16 mouse cellular contexts compared by ENCODE assay signal in the genomic region with DNA sequence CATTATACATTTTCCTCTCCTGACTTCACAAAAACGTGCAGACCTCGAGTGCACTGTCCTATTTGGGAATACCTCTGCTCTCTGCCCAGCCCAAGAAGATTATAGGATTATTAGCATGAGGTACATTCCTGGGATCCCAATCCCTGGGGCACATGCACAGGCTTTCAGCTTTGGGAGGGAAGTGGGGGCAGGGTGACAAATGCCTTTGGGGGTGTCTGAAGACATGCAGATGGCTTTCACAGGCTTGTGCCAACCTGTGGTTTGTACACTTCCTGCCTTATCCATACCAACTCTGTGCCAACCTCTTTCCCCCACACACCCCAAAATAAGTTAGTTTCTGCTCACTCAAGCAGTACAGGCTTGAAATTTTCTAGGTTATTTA.
A peak's percentile ranks its signal among the peaks of the same experiment; 100 is the strongest.
DNase-seq lines count a peak whose midpoint lies in the region; ATAC-seq lines count a peak whose summit lies in the region.
"Had no signal": no experiment of that assay in that cellular context is flagged by ENCODE, and none has a peak within 500 bp of the region (broad histone marks: within the 10 kb centered on the region; RNA-seq: fewer than 3 reads in every experiment).

No protein-coding gene starts in this region.

- H3K4me3 ChIP-seq in limb, embryonic 13.5 days, result no peak overlapping the region
- H3K4me3 ChIP-seq in liver, embryonic 11.5 days (ENCODE audit: low read depth, low read length), result no peak overlapping the region
- H3K4me3 ChIP-seq in neural tube, embryonic 15.5 days (replicated peaks), result no peak overlapping the region
- H3K4me3 ChIP-seq: midbrain, embryonic 15.5 days had no signal

- no peaks in the 10 kb centered on the region for H3K27me3 ChIP-seq in limb, embryonic 13.5 days
- H3K27me3 ChIP-seq in liver, embryonic 11.5 days (replicated peaks; ENCODE audit: control insufficient read depth, insufficient read depth, low read length), result no peaks in the 10 kb centered on the region
- H3K27me3 ChIP-seq in neural tube, embryonic 15.5 days (replicated peaks), result no peaks in the 10 kb centered on the region
- H3K27me3 ChIP-seq: midbrain, embryonic 15.5 days had no signal

- peak overlapping the region; percentile 56; the same call in 1 of the 2 replicates for H3K27ac ChIP-seq in limb, embryonic 13.5 days
- H3K27ac ChIP-seq in liver, embryonic 11.5 days (ENCODE audit: low read depth, low read length), result no peak overlapping the region
- no peak overlapping the region for H3K27ac ChIP-seq in neural tube, embryonic 15.5 days (replicated peaks)
- H3K27ac ChIP-seq: macrophage; midbrain, embryonic 15.5 days had no signal

- peaks cover 16% of the 10 kb centered on the region for H3K4me1 ChIP-seq in limb, embryonic 13.5 days
- H3K4me1 ChIP-seq in liver, embryonic 11.5 days (replicated peaks; ENCODE audit: control insufficient read depth, insufficient read depth, low read length), result no peaks in the 10 kb centered on the region
- H3K4me1 ChIP-seq in neural tube, embryonic 15.5 days, result no peaks in the 10 kb centered on the region; the same call in 1 of the 2 replicates
- H3K4me1 ChIP-seq: midbrain, embryonic 15.5 days had no signal

- 41% methylated on average over 2 of the region's 2 CpGs for WGBS in limb, embryonic 13.5 days
- 85% methylated on average over 2 of the region's 2 CpGs for WGBS in liver, embryonic 11.5 days
- 79% methylated on average over 2 of the region's 2 CpGs for WGBS in neural tube, embryonic 15.5 days

- no peaks in the 10 kb centered on the region for H3K9me3 ChIP-seq in limb, embryonic 13.5 days
- H3K9me3 ChIP-seq in liver, embryonic 11.5 days (ENCODE audit: control insufficient read depth, low read length), result no peaks in the 10 kb centered on the region
- no peaks in the 10 kb centered on the region for H3K9me3 ChIP-seq in neural tube, embryonic 15.5 days (replicated peaks)
- H3K9me3 ChIP-seq: midbrain, embryonic 15.5 days had no signal

- no peaks in the 10 kb centered on the region for H3K36me3 ChIP-seq in limb, embryonic 13.5 days
- no peaks in the 10 kb centered on the region for H3K36me3 ChIP-seq in liver, embryonic 11.5 days (ENCODE audit: control insufficient read depth, insufficient read depth, low read length)
- no peaks in the 10 kb centered on the region for H3K36me3 ChIP-seq in neural tube, embryonic 15.5 days
- H3K36me3 ChIP-seq: G1E; midbrain, embryonic 15.5 days had no signal

- no peak for DNase-seq in frontal cortex, postnatal 36 days (ENCODE audit: low spot score in 2 of 2)
- DNase-seq in thymus, postnatal 36 days, result peak; percentile 29 to 46
- DNase-seq in liver, embryonic 11.5 days (ENCODE audit: low spot score), result no peak
- no peak for DNase-seq in embryo, embryonic 9.5 days (ENCODE audit: extremely low spot score)
- DNase-seq: adrenal gland, postnatal 25 days; heart, postnatal 14 days; kidney, postnatal 10 days; left cerebral cortex, postnatal 4 days; lung, adult 2 months had no signal

- no peak overlapping the region for H3K9ac ChIP-seq in limb, embryonic 13.5 days
- no peak overlapping the region for H3K9ac ChIP-seq in liver, embryonic 11.5 days (ENCODE audit: low read depth, low read length)
- no peak overlapping the region for H3K9ac ChIP-seq in neural tube, embryonic 15.5 days (replicated peaks)
- H3K9ac ChIP-seq: midbrain, embryonic 15.5 days had no signal

- ATAC-seq in frontal cortex, adult (ENCODE audit: low TSS enrichment), result peak; percentile 62
- ATAC-seq in common myeloid progenitor, adult 5-6 weeks (replicated peaks; ENCODE audit: low read depth, poor library complexity, severe bottlenecking), result peak; percentile 98
- no peak for ATAC-seq in limb, embryonic 13.5 days (ENCODE audit: low FRiP score, low read depth)
- ATAC-seq in liver, embryonic 11.5 days (replicated peaks; ENCODE audit: low FRiP score), result no peak
- ATAC-seq in neural tube, embryonic 15.5 days (ENCODE audit: low FRiP score), result no peak
- ATAC-seq: midbrain, embryonic 15.5 days had no signal

- H3K4me2 ChIP-seq in limb, embryonic 13.5 days (replicated peaks), result no peak overlapping the region
- no peak overlapping the region for H3K4me2 ChIP-seq in liver, embryonic 11.5 days
- no peak overlapping the region for H3K4me2 ChIP-seq in neural tube, embryonic 15.5 days
- H3K4me2 ChIP-seq: midbrain, embryonic 15.5 days had no signal

Comparison
In these comparisons a context has a peak if more than half of its experiments do, and no peak if none do; other contexts are left out.
1. ATAC-seq: peak in frontal cortex, adult (single experiment) and common myeloid progenitor, adult 5-6 weeks (single experiment); none in limb, embryonic 13.5 days (single experiment), liver, embryonic 11.5 days (single experiment) and neural tube, embryonic 15.5 days (single experiment).
2. DNase-seq: peak in thymus, postnatal 36 days (2 of 2); none in frontal cortex, postnatal 36 days (0 of 2), liver, embryonic 11.5 days (single experiment) and embryo, embryonic 9.5 days (single experiment).